Mouse (Mus musculus): ENCODE measurements at regions not wholly inside any gene's neighbourhood (a gene's known extent, or its start where the extent isn't known, plus 50 kb on each side); places are given as distances from the start of the nearest gene placed in this dataset.

- DNase-seq: no peak
Observed at GRCm38 (mm10) chr1:166735545-166735944, 53.9 kb upstream of the Fmo9 start.

GRCm38 (mm10) chr1:166738029-166738428 lies 56.4 kb upstream of the Fmo9 start:
- DNase-seq: no peak

- no peak for DNase-seq
Observed at GRCm38 (mm10) chr1:166750236-166750635, 68.6 kb upstream of the Fmo9 start.

- DNase-seq: no peak
Observed at GRCm38 (mm10) chr1:166750777-166751176, 69.1 kb upstream of the Fmo9 start.

DNA sequence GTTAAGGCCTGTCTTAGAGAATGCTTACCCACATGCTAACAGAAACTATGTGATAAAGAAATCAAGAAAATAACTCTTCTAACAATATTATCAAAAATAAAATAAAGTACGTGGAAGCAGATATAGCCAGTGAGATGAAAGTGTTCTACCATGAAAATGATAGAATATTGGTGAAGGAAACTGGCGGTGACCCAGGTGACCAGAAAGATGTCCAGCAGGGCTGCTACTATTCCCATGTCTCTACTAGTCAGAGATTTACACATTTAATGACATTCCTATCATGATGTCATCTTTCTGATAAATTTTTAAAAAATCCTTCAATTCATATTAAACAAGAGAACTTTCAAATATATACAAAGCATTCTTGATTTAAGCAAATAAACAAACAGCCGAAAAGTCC lies 69.8 kb upstream of the Fmo9 start:
- DNase-seq: no peak

DNA sequence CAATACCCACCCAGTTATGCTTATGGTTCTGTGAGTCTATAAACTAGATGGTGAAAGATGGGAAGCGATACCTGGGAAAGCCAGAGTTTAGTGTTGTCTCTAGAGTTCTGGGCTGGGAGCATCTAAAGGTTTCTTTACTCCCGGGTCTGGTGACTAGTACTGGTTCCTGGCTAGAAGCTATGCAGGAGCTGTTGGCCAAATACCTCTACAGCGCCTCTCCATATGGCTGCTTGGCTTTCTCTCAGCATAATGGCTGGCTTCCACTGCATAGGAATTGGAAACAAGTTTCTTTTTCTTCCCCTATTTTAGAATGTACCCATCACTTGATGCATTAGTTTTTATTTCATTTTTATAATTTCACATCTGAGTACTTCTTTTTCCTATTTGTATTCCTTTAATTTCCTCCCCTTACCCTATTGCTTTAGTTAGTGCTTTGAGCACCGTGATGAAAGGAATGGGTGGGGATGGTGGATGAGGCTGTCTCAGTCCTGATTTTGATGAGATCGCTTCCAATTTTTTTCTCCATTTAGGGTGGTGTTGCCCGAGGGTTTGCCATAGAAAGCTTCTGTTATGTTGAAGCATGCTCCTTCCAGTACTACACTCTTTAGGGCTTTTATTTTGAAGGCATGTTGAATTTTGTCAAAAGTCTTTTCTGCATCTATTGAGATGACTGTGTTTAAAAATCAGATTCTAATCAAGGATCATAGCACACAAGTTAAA lies 71.5 kb upstream of the Fmo9 start:
- no peak for DNase-seq

GRCm38 (mm10) chr1:166758987-166759386 lies 77.3 kb upstream of the Fmo9 start:
- DNase-seq: no peak

DNA sequence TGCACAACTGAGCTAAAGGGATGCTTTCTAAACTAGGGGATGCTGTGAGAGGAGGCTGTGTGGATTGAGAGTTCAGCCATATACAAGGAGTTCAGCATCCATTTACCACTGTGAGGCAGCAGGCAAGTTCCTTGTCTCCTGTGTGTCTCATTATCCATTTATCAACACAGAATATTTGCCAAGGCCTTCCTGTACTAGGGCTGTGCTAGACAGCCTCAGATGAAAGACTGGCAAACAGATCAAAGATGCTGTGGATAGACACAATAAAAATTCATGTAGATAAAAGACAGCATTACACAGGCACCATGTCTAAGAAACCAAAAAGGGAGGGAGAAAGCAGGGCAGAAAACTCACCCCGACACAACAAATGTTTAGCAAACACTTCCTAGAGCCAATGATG lies 91.5 kb upstream of the Fmo9 start:
- no peak for DNase-seq

DNA sequence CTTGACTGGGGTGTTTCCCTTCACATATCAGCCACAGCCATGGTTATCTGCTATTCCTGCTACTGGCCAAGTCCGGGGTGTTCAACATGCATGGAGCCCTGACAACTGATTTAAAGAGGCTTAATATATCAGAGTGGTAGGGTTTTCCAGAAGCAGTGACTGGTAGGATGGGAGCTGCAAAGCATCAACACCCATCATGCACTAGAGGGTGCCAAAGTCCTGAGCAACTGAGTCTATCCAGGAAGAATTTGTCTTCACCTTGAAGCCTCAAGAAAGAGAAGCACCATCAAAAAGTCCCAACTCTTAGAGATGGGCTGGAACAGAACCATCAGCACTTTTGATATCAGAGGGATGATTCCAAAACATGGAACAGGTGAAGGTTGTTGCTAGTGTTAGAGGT lies 100.5 kb upstream of the Fmo9 start:
- peak; percentile 9 for DNase-seq

DNA sequence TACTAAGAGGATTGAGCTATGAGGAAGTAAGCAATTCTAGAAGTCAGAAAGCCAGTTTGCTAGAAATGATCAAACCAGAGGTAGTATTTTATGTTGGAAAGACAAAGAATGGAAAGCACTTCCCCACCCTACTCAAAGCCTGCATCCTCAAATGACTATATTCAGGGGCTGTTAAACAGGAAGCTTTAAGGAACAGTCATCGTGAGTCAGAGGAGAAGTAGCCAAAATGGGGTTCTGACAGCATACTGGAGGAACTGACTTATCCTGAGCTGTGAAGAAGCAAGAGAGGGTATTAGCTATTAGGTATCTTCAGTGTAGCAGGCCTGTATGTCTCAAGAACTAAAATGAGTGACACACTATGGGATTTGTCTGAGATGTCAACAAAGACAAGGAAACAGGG lies 106.3 kb upstream of the Fmo9 start:
- DNase-seq: no peak

- DNase-seq: no peak
Observed at GRCm38 (mm10) chr1:166788824-166789399, 107.3 kb upstream of the Fmo9 start.

GRCm38 (mm10) chr1:166793052-166793716 lies 111.5 kb upstream of the Fmo9 start:
- DNase-seq: no peak

DNA sequence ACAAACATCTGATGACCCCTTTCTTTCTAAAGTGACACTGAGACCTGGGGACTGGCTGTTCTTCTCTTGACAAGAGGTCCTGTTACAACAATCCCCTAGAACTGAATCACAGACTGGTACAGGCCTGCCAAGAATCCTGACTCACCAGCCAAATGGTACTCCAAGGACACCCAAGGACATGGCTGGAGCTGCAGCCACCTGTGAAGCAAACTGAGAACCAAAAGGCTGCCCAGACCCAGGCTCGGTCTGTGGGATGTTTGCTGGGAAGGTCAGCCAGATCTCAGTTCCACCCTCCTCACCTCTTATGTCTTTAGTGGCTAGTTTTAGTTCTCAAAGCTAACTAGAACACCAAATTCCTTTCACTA lies 112.1 kb upstream of the Fmo9 start:
- no peak for DNase-seq

DNA sequence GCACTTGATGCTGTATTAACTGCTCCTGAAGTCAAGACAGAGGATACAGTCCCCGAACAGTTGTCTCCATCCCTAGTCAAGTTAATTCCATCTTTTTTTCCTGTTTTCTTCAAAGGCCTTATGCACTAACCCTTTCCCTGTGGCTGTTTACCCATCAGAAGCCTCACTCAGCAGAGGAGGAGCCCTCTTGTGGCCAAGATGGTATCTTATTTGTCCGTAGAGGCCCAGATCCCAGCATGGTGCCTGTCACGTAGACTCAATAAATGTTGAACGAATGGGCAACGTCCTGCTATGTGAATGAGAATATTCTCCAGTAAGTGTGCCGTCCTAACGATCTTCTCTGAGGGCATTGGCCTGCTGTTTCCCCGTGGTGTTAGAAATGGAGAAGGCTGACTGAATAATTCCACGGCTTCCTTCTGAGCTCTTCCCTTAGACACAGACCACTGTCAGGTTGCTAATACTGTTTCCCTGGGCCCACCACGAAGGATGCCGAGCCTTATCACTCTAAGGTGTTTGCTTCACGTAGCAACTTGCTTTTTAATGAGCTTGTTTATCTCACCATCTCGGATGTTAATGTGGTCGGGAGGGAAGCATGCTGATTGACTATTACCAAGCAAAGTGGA lies 113.1 kb upstream of the Fmo9 start:
- DNase-seq: no peak

- DNase-seq: no peak
Observed at GRCm38 (mm10) chr1:166795613-166796012, 114.0 kb upstream of the Fmo9 start.

GRCm38 (mm10) chr1:166796362-166796925 lies 114.8 kb upstream of the Fmo9 start:
- DNase-seq: no peak

DNA sequence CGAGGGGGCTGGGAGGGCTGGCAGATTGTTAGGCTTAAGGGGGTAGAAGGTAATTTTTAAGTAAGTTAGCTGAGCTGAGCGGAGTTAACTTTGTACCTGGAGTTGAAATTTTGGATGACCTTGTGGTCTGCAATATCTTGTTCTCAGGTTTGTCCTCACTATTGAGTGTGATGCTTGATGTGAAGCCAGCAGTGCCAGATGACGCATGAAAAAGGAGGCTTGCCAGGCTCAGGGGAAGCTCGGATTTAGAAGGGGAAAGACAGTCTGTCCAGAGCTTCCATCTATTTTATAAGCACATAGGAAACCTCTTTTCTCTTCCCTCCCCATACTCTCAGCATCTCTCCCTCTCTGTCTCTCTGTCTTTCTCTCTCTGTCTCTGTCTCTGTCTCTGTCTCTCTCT lies 115.3 kb upstream of the Fmo9 start:
- no peak for DNase-seq

GRCm38 (mm10) chr1:166800953-166801603 lies 119.4 kb upstream of the Fmo9 start:
- no peak for DNase-seq

- DNase-seq: no peak
Observed at GRCm38 (mm10) chr1:166801929-166802328, 120.3 kb upstream of the Fmo9 start.

DNA sequence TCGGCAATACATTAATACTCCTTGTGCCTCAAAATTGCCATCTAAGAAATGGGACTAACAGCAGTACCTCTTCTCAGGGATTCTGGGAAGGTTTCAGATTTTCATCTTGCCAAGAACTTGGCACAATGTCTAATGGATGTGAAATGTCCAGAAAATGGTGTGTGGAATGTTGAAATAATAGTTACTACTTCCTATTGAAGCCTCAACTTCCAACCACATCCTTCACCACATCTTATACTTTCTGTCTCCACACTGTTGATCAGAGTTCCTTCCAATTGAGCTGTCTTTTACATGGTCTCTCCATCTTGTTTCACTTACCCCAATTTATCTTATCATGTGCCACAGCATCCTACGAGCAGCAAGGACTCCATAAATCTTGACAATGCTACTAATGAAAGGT lies 122.3 kb upstream of the Fmo9 start:
- DNase-seq: no peak

GRCm38 (mm10) chr1:166804333-166804732 lies 122.7 kb upstream of the Fmo9 start:
- DNase-seq: no peak

DNA sequence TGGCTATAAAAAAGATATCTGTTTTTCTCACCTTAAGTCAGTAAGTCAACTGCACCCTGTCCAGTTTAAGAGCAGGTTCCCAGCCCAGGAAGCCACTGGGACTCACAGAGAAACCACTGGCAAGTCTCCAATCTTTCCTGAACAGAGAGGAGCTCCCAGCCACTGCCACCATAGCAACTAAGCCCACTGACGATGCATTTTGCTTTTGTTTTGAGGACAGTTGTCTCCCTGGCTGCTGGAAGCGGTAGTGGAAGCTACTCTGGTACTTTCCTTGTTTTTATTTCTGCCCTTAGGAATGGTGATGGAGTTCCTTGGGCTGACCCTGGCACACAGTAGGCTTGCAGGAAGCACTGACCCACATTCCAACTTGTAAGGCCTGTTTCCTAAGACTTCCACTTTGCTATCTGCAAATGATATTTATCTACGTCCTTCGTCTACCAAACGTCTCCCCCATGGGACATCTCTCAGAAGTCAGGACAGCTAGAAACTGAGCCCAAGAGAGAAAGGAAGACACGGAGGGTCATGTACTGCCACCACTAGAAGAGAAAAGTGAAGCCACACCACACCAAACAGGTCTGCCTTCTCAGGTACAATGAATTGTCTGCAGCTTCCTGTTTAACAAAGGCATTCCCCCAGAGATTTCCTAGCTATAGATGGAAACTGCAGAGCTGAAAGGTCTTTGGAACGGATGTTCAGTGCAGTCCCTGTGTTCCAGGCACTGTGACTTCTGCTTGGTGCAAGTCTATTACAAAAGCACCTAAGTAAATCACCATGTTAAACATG lies 125.7 kb upstream of the Fmo9 start:
- DNase-seq: no peak

All from liver (tissue).